Mouse (Mus musculus): ENCODE measurements around the gene Ccdc153. TPM values are rescaled to one million over a fixed set of nuclear protein-coding genes. Genes with fewer than 3 reads are reported as not detected.
A peak's percentile ranks its signal among the peaks of the same experiment; 100 is the strongest.

Ccdc153 gene
- polyA plus RNA-seq, 1 experiment from 2014 or later: not detected

DNA sequence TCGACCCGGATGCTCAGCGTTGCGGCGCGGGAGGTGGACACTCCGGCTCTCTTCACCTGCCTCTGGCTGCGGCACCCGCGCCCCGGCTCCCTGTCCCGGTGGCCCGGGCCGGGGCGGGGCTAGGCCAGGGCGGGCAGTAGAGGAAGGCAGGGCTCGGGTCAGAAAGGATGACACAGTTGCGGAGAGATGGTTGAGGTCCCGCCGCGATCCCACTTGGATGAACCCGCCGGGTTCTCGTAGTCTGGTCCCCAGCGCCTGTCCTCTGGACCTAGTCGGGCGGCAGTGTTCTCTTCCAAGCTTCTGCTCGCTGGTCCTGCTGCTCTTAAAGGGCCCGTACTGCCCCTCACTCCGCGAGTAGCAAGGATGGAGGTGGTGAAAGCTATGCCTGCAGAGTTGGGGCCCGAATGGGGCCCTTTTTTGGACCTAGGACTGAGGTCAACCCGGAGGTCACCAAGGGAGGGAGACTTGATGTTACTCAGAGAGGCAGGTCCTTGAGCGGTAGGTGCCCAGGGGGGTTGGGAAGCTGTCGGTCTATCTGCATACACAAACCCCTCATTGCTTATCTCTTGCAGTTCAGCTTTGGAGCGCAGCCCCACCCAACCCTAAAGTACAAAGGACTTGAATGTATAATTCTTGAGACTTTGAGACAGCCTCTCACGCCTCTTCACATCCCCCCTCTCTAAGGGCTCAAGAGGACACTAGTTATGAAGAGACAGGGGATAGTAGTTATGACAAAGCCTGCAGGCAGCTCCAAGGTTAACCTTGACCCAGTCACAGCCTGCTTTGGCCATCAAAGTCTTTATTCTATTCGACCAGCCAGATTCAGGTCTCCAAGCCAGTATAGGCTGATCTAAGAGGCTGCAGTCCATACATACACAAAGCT is 47.8 kb downstream of the Ccdc153 start, which contains the start of gene Abcg4:
Gene Abcg4 (minus strand): TSS at position 540 of the 883 bp plus-strand sequence.
- peak; percentile 63 for ATAC-seq (ENCODE audit: low FRiP score, low read depth)
- Histone ChIP-seq H3K9ac (replicated peaks) (peak within 1 kb of the TSS; percentile 91), H3K27ac (replicated peaks) (peak within 1 kb of the TSS; percentile 74), H3K4me2 (replicated peaks) (peak within 1 kb of the TSS; percentile 84), H3K9me3 (no peaks in the 10 kb centered on the region), H3K36me3 (peaks cover 30% of the 10 kb centered on the region), H3K27me3 (peaks cover 12% of the 10 kb centered on the region; the same call in 1 of the 2 replicates), H3K4me1 (peaks cover 31% of the 10 kb centered on the region), H3K4me3 (peak within 1 kb of the TSS; percentile 76)
- WGBS: under 1% methylated on average over 38 of the region's 38 CpGs

DNA sequence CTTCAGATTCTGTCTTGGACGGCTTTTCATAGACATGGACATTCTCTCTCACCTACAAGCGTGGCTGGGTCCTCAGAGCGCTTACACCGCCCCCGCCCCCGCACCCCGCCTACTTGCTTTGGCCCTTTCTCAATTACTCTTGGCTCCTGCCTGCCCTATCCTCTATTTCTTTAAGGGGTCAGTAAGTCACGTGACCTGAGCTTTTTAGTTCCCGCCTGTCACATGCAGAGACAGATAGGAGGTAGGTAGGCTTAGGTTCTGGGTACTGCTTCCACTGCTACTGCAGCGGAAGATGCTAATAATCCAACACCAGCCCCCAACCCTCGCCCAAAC is 48.4 kb downstream of the Ccdc153 start:
- Histone ChIP-seq H3K4me1 (peaks cover 31% of the 10 kb centered on the region), H3K36me3 (peaks cover 34% of the 10 kb centered on the region), H3K4me3 (peak overlapping the region; percentile 76), H3K27me3 (peaks cover 12% of the 10 kb centered on the region; the same call in 1 of the 2 replicates), H3K27ac (replicated peaks) (peak overlapping the region; percentile 74; the same call in 1 of the 2 replicates), H3K9ac (replicated peaks) (peak overlapping the region; percentile 91; the same call in 1 of the 2 replicates), H3K9me3 (no peaks in the 10 kb centered on the region), H3K4me2 (replicated peaks) (peak overlapping the region; percentile 84)
- 6% methylated on average over 11 of the region's 11 CpGs for WGBS
- 0 out of 2 replicates have a peak, but pooled peaks have one; percentile 11 for ATAC-seq (ENCODE audit: low FRiP score, low read depth)

DNA sequence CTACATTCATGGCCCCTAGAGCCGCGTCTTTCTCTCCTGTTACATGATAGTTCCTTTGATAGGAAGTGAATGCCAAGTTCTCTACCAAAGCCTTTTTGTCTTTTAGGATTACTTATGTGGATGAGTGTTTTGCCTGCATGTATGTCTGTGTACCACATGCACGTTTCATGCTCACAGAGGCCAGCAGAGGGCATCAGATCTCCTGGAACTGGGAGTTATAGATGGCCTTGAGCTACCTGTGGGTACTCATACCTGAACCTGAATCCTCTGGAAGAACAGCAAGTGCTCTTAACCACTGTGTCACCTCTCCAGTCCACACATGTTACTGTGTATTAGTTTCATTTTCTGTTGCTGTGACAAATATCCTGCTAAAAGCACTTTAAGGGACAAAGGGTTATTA is 52.0 kb downstream of the Ccdc153 start:
- no peak overlapping the region for H3K4me3 ChIP-seq
- H3K9me3 ChIP-seq: no peaks in the 10 kb centered on the region
- H3K9ac ChIP-seq (replicated peaks): no peak overlapping the region
- H3K27me3 ChIP-seq: no peaks in the 10 kb centered on the region
- peaks cover 14% of the 10 kb centered on the region for H3K4me1 ChIP-seq
- peaks cover 66% of the 10 kb centered on the region for H3K36me3 ChIP-seq
- H3K4me2 ChIP-seq (replicated peaks): no peak overlapping the region
- ATAC-seq (ENCODE audit: low FRiP score, low read depth): no peak
- no peak overlapping the region for H3K27ac ChIP-seq (replicated peaks)
- WGBS: 71% methylated on average over 3 of the region's 3 CpGs

Other genes with a start within 250 kb of the Ccdc153 start
- not detected in 2 replicates for gene Thy1, start 197.3 kb upstream of the Ccdc153 start, polyA plus RNA-seq (2016; fragmentation: Nextera tagmentation; extraction: Ambion mirVana)
- gene Usp2, start 173.7 kb upstream of the Ccdc153 start, polyA plus RNA-seq (2016; fragmentation: Nextera tagmentation; extraction: Ambion mirVana): 6.4 and 12.5 TPM in 2 replicates
- 0.10 TPM in 1 of 2 replicates, not detected in the other for gene Mfrp, start 138.9 kb upstream of the Ccdc153 start, polyA plus RNA-seq (2016; fragmentation: Nextera tagmentation; extraction: Ambion mirVana)
- gene C1qtnf5, start 133.4 kb upstream of the Ccdc153 start, polyA plus RNA-seq (2016; fragmentation: Nextera tagmentation; extraction: Ambion mirVana): 1.3 TPM in 2 replicates
- 0.24 and 0.43 TPM in 2 replicates for gene Gm49380, start 127.2 kb upstream of the Ccdc153 start, polyA plus RNA-seq (2016; fragmentation: Nextera tagmentation; extraction: Ambion mirVana)
- gene Rnf26, start 127.2 kb upstream of the Ccdc153 start, polyA plus RNA-seq (2016; fragmentation: Nextera tagmentation; extraction: Ambion mirVana): 60.6 and 64.2 TPM in 2 replicates
- gene Mcam, start 106.2 kb upstream of the Ccdc153 start, polyA plus RNA-seq (2016; fragmentation: Nextera tagmentation; extraction: Ambion mirVana): 12.1 and 14.3 TPM in 2 replicates
- 27.2 and 32.0 TPM in 2 replicates for gene Cbl, start 6.6 kb upstream of the Ccdc153 start, polyA plus RNA-seq (2016; fragmentation: Nextera tagmentation; extraction: Ambion mirVana)
- gene Pdzd3, start 10.8 kb downstream of the Ccdc153 start, polyA plus RNA-seq (2016; fragmentation: Nextera tagmentation; extraction: Ambion mirVana): 0.20 and 0.31 TPM in 2 replicates
- 2.6 and 3.3 TPM in 2 replicates for gene Nlrx1, start 27.9 kb downstream of the Ccdc153 start, polyA plus RNA-seq (2016; fragmentation: Nextera tagmentation; extraction: Ambion mirVana)
- gene Abcg4, start 47.9 kb downstream of the Ccdc153 start, polyA plus RNA-seq (2016; fragmentation: Nextera tagmentation; extraction: Ambion mirVana): 12.9 and 14.4 TPM in 2 replicates
- 33.9 and 38.5 TPM in 2 replicates for gene Hinfp, start 65.0 kb downstream of the Ccdc153 start, polyA plus RNA-seq (2016; fragmentation: Nextera tagmentation; extraction: Ambion mirVana)
- gene C2cd2l, start 79.6 kb downstream of the Ccdc153 start, polyA plus RNA-seq (2016; fragmentation: Nextera tagmentation; extraction: Ambion mirVana): 19.0 and 19.7 TPM in 2 replicates
- gene Dpagt1, start 85.3 kb downstream of the Ccdc153 start, polyA plus RNA-seq (2016; fragmentation: Nextera tagmentation; extraction: Ambion mirVana): 34.7 and 39.1 TPM in 2 replicates
- gene H2afx, start 94.0 kb downstream of the Ccdc153 start, polyA plus RNA-seq (2016; fragmentation: Nextera tagmentation; extraction: Ambion mirVana): 351 and 363 TPM in 2 replicates
- gene Hmbs, start 103.6 kb downstream of the Ccdc153 start, polyA plus RNA-seq (2016; fragmentation: Nextera tagmentation; extraction: Ambion mirVana): 96.4 and 109 TPM in 2 replicates
- gene Vps11, start 121.0 kb downstream of the Ccdc153 start, polyA plus RNA-seq (2016; fragmentation: Nextera tagmentation; extraction: Ambion mirVana): 36.5 and 40.8 TPM in 2 replicates
- 36.2 and 39.4 TPM in 2 replicates for gene Hyou1, start 138.8 kb downstream of the Ccdc153 start, polyA plus RNA-seq (2016; fragmentation: Nextera tagmentation; extraction: Ambion mirVana)
- 24.9 and 29.3 TPM in 2 replicates for gene Slc37a4, start 156.2 kb downstream of the Ccdc153 start, polyA plus RNA-seq (2016; fragmentation: Nextera tagmentation; extraction: Ambion mirVana)
- 1,381 and 1,435 TPM in 2 replicates for gene Rps25, start 166.5 kb downstream of the Ccdc153 start, polyA plus RNA-seq (2016; fragmentation: Nextera tagmentation; extraction: Ambion mirVana)
- 269 and 272 TPM in 2 replicates for gene Trappc4, start 166.9 kb downstream of the Ccdc153 start, polyA plus RNA-seq (2016; fragmentation: Nextera tagmentation; extraction: Ambion mirVana)
- 31.9 and 33.2 TPM in 2 replicates for gene Ccdc84, start 177.9 kb downstream of the Ccdc153 start, polyA plus RNA-seq (2016; fragmentation: Nextera tagmentation; extraction: Ambion mirVana)
- gene Foxr1, start 200.5 kb downstream of the Ccdc153 start, polyA plus RNA-seq (2016; fragmentation: Nextera tagmentation; extraction: Ambion mirVana): not detected in 2 replicates
- not detected in 2 replicates for gene Upk2, start 214.3 kb downstream of the Ccdc153 start, polyA plus RNA-seq (2016; fragmentation: Nextera tagmentation; extraction: Ambion mirVana)
- gene Bcl9l, start 242.1 kb downstream of the Ccdc153 start, polyA plus RNA-seq (2016; fragmentation: Nextera tagmentation; extraction: Ambion mirVana): 10.2 and 10.4 TPM in 2 replicates